28 mouse cellular contexts compared by ENCODE assay signal in the genomic region with DNA sequence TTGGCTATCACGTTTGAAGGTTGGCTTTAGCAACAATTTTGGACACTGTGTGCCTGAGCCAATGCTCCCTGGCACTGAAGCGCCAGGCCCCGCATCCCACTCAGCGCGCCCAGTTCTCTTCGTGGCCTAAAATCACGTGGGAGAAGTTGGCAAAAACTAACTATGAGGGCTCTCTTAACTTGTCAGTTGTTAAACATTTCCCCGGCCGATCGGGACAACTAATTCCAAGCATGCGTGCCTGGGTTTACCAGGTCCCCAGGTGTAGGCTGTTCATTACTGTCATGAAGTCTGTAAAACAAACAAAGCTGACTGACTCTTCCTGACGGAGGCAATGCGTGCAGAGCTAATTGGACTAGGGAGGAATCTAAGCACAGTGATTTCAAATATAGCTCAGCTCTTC. TPM values are rescaled to one million over a fixed set of nuclear protein-coding genes. Genes with fewer than 3 reads are reported as not detected.
DNase-seq lines count a peak whose midpoint lies in the region; ATAC-seq lines count a peak whose summit lies in the region.
"Had no signal": no experiment of that assay in that cellular context is flagged by ENCODE, and none has a peak within 500 bp of the region (broad histone marks: within the 10 kb centered on the region; RNA-seq: fewer than 3 reads in every experiment).

No protein-coding gene starts in this region.

- ATAC-seq in frontal cortex, adult (ENCODE audit: low TSS enrichment) = peak; percentile 31
- ATAC-seq in intestine, embryonic 16.5 days = peak; percentile 33; the same call in 1 of the 2 replicates
- peak; percentile 69 for ATAC-seq in stomach, embryonic 15.5 days (ENCODE audit: insufficient read depth, low FRiP score, low read depth)

- no peak for DNase-seq in frontal cortex, postnatal 14 days (ENCODE audit: low spot score in 2 of 2)
- DNase-seq in kidney, postnatal 10 days = peak; percentile 18
- DNase-seq in spleen, postnatal 10 days (ENCODE audit: low spot score in 2 of 2) = no peak
- DNase-seq in heart, postnatal 36 days = no peak
- no peak for DNase-seq in layer of hippocampus, adult 18-20 months (ENCODE audit: low spot score in 2 of 2)
- DNase-seq: adrenal gland, postnatal 10 days; cerebellum, adult 8-10 months; cerebellum, postnatal 36 days; embryo, embryonic 11 days; gastrocnemius, adult 2 months; heart, postnatal 10 days; left cerebral cortex, postnatal 4 days; liver; lung, postnatal 4 days; thymus, postnatal 14 days had no signal

- H3K27me3 ChIP-seq in intestine, embryonic 16.5 days (replicated peaks; ENCODE audit: control insufficient read depth, insufficient read depth, low read length) = no peaks in the 10 kb centered on the region
- H3K27me3 ChIP-seq in stomach, embryonic 15.5 days (replicated peaks) = no peaks in the 10 kb centered on the region
- H3K27me3 ChIP-seq: embryonic facial prominence, embryonic 13.5 days; forebrain, embryonic 12.5 days; hindbrain, embryonic 12.5 days; liver, embryonic 15.5 days had no signal

- H3K27ac ChIP-seq in intestine, embryonic 16.5 days (ENCODE audit: low read length) = no peak overlapping the region
- H3K27ac ChIP-seq in stomach, embryonic 15.5 days = peak overlapping the region; percentile 32; the same call in 1 of the 2 replicates
- H3K27ac ChIP-seq: embryonic facial prominence, embryonic 13.5 days; forebrain, embryonic 12.5 days; gastrocnemius, adult 2 months; hindbrain, embryonic 12.5 days; liver, embryonic 15.5 days had no signal

- no peaks in the 10 kb centered on the region for H3K4me1 ChIP-seq in intestine, embryonic 16.5 days (ENCODE audit: control insufficient read depth, insufficient read depth, low read length)
- H3K4me1 ChIP-seq in stomach, embryonic 15.5 days = no peaks in the 10 kb centered on the region
- H3K4me1 ChIP-seq: embryonic facial prominence, embryonic 13.5 days; forebrain, embryonic 12.5 days; hindbrain, embryonic 12.5 days had no signal

- H3K4me3 ChIP-seq in intestine, embryonic 16.5 days (ENCODE audit: low read length) = no peak overlapping the region
- H3K4me3 ChIP-seq in stomach, embryonic 15.5 days (replicated peaks) = no peak overlapping the region
- H3K4me3 ChIP-seq: embryonic facial prominence, embryonic 13.5 days; erythroblast, embryonic 14.5 days; forebrain, embryonic 12.5 days; gastrocnemius, adult 2 months; hindbrain, embryonic 12.5 days; liver, embryonic 15.5 days had no signal

- no peak overlapping the region for H3K9ac ChIP-seq in intestine, embryonic 16.5 days (ENCODE audit: low read depth, low read length)
- no peak overlapping the region for H3K9ac ChIP-seq in stomach, embryonic 15.5 days
- H3K9ac ChIP-seq: embryonic facial prominence, embryonic 13.5 days; forebrain, embryonic 12.5 days; hindbrain, embryonic 12.5 days; liver, embryonic 15.5 days had no signal

- no peaks in the 10 kb centered on the region for H3K36me3 ChIP-seq in intestine, embryonic 16.5 days (ENCODE audit: control insufficient read depth, insufficient read depth, low read length)
- H3K36me3 ChIP-seq in stomach, embryonic 15.5 days = no peaks in the 10 kb centered on the region
- H3K36me3 ChIP-seq: embryonic facial prominence, embryonic 13.5 days; forebrain, embryonic 12.5 days; hindbrain, embryonic 12.5 days; liver, embryonic 15.5 days had no signal

- WGBS in intestine, embryonic 16.5 days = 62% methylated on average over 13 of the region's 13 CpGs
- 55% methylated on average over 13 of the region's 13 CpGs for WGBS in stomach, embryonic 15.5 days

- intact Hi-C loops in heart, postnatal 36 days (cut with DNase I) = no loop called here

- no peak overlapping the region for H3K4me2 ChIP-seq in intestine, embryonic 16.5 days (ENCODE audit: low read depth, low read length)
- H3K4me2 ChIP-seq in stomach, embryonic 15.5 days = no peak overlapping the region
- H3K4me2 ChIP-seq: embryonic facial prominence, embryonic 13.5 days; forebrain, embryonic 12.5 days; heart, embryonic 11.5 days; hindbrain, embryonic 12.5 days; liver, embryonic 15.5 days had no signal

- H3K9me3 ChIP-seq in intestine, embryonic 16.5 days (ENCODE audit: control insufficient read depth, low read length) = no peaks in the 10 kb centered on the region
- no peaks in the 10 kb centered on the region for H3K9me3 ChIP-seq in stomach, embryonic 15.5 days
- H3K9me3 ChIP-seq: embryonic facial prominence, embryonic 13.5 days; forebrain, embryonic 12.5 days; hindbrain, embryonic 12.5 days; liver, embryonic 15.5 days had no signal

RNA-seq across cellular contexts. Expression of gene Atoh7, which starts 43.2 kb away (rescaled TPM):
- polyA plus RNA-seq in intestine, embryonic 16.5 days (2015; fragmentation: Nextera tagmentation; extraction: Ambion mirVana) = not detected in 2 replicates
- 0.08 and 0.23 TPM in 2 replicates for polyA plus RNA-seq in stomach, embryonic 15.5 days (2015; fragmentation: Nextera tagmentation; extraction: Ambion mirVana)
- total RNA-seq in heart, postnatal 36 days (2021) = not detected
- 1 to 10 TPM in 1 of 2 experiments, under 1 TPM in 1; 0.79 to 2.4 TPM for total RNA-seq in layer of hippocampus, adult 18-20 months (2021)
- total RNA-seq: adrenal gland, postnatal 10 days; gastrocnemius, adult 2 months; gastrocnemius, postnatal 4 days; heart, postnatal 10 days; neutrophil, adult 5-6 weeks had no signal
- polyA plus RNA-seq: embryonic facial prominence, embryonic 13.5 days; erythroblast, embryonic 14.5 days; heart, embryonic 11.5 days; liver, embryonic 15.5 days; lung, embryonic 16.5 days; small intestine, adult 2 months had no signal
